Mouse (Mus musculus) frontal cortex, postnatal 25 days (tissue): ENCODE measurements at regions not wholly inside any gene's neighbourhood (a gene's known extent, or its start where the extent isn't known, plus 50 kb on each side); places are given as distances from the start of the nearest gene placed in this dataset.
"Not testable (repeated sequence)": the region's sequence is repeated elsewhere in the genome, so short reads cannot be mapped to it uniquely, and the experiment has no call there.

Source experiments
- DNase-seq, 2 experiments: peaks; one replicate each; pipeline ENCODE4 v3.0.0; 2022; ENCODE audit warnings: low spot score in 2 of 2

DNA sequence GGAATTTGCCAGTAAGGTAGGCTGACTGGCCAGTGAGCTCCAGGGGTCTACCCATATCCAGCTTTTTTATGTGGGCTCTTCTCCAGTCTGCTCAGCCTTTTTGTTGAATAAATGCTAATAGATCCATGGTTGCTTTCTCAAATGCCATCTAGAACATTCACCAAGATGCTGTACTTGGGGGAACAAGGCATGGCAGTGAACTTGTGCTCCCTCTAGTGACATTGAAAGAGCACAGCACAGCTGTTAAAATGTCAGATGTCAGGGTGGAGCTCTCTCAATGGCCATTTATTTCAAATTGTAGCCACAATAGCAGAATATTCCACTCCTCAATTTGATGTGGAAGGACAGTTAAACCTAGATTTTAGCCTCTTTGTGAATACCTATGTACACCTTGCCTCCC is 86.3 kb downstream of the Kcnk1 start:
- no peak for DNase-seq

DNA sequence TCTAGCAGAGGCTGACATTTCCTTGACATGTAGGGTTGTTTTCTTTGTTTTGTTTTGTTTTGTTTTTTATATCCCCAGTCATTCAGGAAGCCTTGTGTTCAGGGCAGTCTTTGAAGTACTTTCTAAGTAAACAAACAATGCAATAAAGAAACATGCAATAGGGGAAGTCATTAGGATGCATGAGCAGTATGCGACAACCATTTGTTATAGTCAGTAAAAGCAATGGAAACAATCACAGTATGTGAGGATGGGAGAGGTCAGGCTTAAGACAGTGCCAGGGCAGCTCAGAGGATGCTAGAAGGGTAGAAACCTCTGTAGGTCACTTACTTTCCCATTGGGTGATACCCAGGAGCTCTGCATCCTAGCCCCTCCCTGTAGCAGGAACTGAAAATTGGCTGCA is 87.9 kb downstream of the Kcnk1 start:
- no peak for DNase-seq

DNA sequence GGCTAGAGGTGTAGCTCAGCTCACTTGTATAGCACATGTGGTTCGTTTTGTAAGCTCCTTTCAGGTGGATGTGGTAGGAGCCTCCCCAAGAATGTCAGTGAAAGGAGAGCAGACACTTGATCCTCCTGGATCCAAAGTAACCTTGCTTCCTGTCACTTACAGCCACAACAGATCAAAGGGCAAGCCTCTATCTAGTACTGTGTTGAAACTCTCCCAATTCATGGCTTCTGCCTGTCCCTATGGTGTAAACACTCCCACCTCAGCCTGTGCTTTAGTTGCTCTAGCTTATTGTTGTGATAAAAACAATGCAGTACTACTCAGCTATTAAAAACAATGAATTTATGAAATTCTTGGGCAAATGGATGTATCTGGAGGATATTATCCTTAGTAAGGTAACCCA is 95.8 kb downstream of the Kcnk1 start:
- no peak for DNase-seq

DNA sequence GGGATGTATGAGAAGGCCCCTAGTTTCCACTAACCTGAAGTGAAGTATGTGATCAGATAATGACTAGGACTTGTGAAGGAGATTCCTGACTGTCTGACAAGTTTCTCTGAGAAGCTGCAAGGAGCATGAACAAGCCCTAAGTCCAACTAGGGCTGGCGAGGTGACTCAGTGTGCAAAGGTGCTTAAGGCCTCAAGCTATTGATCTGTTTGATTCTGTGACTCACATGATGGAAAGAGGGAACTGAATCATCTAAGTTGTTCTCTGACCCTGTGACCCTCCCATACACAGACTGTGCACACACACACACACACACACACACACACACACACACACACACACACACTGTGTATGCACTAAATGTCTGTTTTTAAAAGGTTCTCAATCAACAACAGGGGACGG is 99.0 kb downstream of the Kcnk1 start:
- no peak for DNase-seq

DNA sequence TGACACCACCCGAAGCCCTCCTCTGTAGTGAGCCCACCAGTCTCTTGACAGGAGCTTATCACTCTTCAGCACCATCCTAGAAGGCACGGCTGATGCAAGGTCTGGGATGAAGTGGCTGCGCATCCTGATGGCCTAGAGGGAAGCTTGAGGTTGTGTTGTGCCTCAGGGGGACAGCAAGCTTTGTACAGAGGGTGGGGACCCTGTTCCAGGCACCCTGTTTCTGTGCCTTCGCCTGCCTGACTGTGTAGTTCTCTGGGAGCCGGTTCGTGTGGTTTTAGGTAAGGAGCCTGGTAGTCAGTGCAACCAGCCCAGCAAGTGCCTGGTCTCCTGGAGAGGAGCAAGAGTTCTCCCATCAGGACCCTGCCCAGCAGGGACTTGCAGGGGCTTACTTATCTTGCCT is 101.1 kb downstream of the Kcnk1 start:
- DNase-seq, result no peak

DNA sequence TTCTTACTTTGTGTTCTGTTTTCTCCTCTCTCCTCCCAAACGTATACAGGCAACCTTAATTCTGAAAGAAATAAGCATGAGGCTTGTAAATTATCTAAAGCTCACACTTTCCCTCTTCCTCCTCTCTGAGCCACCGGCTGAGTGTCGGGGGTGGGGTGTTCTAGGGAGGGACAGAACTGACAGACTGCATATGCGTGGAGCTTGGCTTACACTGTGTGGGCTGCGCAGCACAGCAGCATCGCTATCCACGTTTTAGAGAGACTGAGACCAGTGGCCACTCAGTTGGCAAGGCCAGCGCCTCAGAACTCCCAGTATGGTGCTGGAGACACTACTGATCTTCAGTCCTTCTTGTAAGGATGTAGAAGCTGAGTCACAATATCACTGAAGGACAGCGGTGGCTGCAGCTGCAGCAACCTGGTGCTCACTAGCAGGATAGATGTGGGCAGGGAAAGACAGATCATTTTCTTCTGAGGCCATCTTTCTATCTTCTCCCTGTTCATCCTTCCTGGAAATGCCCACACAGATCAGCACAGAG is 101.7 kb downstream of the Kcnk1 start:
- no peak for DNase-seq

DNA sequence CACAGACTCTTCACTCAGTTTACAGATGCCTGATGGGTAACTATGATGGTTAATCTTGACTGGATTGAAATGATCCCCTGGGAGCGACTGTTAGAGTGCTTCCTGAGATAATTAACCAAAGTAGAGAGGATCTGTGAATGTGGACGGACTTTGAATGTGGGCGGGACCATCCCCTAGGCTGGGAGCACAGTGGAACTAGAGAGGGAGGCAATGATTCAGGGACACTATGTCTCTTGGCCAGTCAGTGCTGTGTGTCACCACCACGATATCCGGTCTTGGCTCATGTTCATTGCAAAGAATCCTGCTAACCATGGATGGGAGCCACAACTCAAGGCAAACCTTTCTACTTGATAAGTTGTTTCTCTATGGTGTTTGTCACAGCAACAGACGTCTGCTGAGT is 103.9 kb downstream of the Kcnk1 start:
- DNase-seq, result no peak

DNA sequence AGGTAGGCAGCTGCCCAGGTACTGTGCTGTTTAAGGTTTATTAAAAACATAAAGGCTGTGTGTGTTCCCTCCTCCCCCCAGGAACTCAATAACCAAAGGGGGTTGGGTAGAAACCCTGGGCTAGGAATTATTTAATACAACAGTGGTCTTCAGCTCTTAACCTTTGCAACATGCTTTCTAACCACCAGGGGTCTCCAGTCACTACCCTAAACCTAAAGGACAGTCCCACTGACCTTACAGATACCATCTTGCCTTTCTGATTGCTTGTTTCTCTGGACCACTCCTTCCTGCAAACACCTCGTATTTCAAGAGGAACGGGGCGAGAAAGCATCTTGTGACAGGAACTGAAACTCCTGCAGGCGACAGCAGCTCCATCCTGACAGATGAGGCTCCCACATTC is 104.9 kb downstream of the Kcnk1 start:
- DNase-seq, result no peak

DNA sequence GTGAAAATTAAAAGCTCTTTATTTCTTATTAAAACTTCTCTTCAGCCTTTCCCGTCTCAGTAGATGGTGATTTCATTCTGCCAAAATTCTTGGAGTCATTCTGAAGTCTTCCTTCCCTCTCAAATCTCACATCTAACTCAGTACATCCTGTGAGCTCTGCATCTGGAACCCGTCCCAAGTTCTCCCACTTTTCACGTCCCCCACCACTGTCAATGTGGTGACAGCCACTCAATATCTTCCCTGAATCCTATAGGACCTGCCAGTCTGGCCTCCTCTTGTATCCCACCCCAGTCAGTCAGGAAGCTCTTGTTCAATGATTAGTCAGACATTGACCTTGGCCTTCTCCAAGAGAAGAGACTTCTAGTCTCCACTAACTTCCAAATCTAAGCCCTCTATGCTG is 110.1 kb downstream of the Kcnk1 start:
- DNase-seq, result no peak

DNA sequence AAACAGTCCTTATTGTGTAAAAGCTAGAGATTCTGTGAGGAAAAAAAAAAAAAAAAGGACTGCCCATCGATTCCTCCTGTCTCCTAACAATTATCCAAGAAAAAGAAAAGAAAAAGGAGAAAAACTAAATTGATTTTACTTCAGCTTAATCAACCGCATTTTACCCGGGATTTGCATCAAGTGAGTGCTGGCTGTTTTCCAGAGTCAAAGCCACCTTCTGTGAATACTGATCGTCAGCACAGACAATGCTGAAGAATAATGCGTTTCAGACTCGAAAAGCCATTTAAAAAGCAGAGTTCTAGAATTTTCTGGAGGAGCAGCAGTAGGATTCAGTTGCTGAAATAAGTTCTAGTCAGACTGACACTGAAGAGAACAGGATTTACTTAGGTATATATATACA is 131.1 kb downstream of the Kcnk1 start:
- no peak for DNase-seq

DNA sequence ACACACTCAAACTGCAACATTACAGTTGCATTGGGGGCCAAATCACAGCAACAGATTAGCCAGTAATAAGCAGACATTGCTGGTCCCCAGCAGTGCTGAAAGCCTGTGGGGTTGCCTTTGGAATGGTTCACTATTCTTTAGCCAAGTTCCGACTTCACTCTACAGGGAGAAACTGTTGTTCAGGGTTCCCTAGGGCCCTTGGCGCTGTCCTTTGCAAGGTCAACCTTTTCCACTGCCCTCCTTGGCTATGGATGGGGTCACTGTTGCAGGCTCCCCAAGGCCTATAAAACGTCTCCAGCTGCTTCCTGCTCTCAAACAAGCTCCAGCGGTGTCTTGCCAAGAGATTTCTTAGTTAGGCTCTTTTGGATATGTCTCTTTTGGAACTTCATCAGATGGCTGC is 137.1 kb downstream of the Kcnk1 start:
- DNase-seq, result no peak

DNA sequence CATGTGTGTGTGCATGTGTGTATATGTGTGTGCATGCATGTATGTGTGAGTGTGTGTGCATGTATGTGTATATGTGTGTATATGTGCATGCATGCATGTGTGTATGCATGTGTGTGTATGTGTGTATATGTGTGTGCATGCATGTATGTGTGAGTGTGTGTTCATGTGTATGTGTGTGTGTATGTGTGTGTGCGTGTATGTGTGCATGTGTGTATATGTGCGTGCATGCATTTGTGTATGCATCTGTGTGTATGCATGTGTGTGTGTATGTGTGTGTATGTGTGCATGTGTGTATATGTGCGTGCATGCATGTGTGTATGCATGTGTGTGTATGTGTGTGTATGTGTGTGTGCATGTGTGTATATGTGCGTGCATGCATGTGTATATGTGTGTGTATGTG is 137.9 kb downstream of the Kcnk1 start:
- not testable (repeated sequence) for DNase-seq

DNA sequence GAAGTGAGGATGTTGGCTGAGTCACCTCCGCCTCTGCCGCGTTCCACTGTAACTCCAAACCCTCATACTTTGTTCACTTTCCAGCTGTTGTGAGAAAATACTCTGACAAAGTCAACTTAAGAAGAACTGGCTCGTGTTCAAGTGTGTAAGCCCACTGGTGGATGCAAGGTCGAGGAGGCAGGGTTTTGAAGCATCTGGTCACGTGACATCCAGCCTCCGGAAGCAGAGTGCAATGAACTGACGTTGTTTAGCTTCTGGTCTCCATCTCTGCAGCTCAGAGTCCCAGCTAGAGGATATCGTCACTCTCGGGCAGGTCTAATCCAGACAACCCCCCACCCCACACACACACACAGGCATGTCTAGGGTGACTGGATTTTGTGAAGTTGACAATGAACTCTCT is 140.1 kb downstream of the Kcnk1 start:
- no peak for DNase-seq

DNA sequence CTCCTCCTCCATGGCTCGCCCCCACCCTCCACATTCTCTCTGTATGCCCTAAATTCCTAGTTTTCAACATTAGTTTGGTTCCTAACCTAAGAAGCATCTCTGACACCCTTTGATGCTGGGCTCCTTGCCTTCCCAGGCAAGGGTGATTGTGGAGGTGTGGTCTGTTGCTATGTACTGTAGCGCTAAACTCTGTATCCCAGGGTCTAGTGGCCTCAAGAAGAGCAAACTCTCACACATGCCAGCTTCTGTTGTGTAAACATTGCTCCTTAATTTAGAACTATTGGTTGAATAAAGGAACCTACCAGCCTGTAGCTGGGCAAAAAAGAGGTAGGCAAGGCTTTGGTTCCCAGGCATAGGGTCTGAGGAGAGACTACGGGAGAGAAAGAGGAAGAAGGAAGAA is 140.6 kb downstream of the Kcnk1 start:
- DNase-seq, result no peak

DNA sequence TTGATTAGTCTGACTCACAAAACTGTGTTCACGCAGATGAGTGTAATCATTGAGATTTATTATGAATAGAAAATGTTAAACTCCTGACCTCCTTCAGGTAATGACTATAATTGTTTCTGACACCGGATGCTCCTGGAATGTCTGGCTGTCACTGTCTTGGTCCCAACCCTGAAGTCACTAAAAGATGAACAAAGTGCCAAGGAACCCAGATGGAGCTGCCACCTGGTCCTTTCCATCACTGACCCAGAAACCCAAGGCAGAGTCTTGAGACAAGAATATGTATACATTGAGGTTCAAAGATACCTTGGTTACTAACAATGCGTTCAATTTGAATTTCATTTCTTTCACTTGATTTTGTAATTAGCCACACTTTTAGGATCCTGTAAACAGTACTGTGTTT is 142.0 kb downstream of the Kcnk1 start:
- no peak for DNase-seq

DNA sequence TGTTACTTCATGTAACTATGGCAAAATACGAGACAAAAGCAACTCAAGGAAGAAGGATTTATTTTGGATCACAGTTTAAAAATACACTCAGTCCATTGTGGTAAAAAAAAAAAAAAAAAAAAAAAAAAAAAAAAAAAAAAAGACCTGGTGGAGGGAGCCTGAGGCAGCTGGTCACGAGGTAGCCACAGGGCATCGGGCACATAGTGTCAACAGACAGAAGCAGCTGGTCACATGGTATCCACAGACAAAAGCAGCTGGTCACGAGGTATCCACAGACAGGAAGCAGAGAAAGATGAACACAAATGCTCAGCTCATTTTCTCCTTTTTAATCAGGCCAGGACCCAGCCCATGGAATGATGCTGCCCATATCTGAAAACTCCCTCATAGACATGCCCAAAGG is 142.5 kb downstream of the Kcnk1 start:
- no peak for DNase-seq

DNA sequence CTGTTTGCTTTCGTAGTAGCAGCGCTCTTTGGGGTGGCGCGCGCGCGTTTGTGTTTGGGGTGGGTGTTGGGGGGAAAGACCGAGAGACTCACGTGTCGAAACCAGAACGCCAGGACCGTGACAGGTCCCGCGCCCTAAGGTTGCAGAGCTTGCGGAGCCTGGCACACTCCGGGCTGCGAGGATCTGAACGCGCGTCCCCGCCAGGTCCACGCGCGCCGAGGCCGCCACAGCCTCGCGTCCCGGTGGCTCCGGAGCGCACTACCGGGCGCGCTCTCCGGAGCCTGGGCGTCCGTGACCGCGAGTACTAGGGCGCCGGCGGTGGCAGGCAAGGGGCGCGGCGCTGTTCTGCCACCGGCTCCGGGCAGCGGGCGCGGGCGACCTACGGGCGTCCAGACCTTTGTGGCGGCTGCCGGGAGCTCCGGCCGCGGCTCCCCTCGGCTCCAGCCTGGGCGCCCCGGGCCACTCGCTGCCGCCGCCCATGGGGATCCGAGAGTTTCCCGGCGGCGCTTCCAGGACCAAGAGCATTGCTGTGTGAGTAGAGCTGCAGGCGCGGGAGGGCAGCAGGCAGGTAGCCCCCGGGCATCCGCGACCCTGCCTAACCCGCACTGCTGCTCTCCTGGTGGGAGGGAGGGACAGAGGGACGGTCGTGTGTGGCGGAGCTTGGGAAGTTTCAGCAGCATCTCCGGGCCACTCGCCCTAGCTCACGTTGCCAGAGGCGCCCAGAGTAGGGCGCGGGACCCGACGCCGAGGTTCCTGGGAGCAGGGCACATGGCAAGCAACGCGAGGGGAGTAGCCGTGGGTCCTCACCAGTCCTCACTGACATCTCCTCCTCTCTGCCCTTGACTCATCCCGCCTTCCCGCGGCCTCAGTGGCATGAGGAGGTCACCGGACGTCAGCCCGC is 143.9 kb downstream of the Kcnk1 start:
- no peak for DNase-seq

DNA sequence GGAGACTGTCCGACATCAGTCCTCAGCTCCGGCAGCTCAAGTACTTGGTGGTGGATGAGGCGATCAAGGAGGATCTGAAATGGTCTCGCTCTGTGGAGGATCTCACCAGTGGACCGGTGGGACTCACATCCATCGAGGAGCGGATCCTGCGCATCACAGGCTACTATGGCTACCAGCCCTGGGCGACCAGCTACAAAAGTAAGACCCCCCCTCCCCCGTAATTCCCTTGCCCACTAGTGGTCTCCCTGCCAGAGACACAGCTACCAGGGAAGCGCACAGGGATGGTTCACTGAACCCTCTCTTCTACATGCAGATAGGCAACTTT is 144.5 kb downstream of the Kcnk1 start:
- DNase-seq, result no peak

DNA sequence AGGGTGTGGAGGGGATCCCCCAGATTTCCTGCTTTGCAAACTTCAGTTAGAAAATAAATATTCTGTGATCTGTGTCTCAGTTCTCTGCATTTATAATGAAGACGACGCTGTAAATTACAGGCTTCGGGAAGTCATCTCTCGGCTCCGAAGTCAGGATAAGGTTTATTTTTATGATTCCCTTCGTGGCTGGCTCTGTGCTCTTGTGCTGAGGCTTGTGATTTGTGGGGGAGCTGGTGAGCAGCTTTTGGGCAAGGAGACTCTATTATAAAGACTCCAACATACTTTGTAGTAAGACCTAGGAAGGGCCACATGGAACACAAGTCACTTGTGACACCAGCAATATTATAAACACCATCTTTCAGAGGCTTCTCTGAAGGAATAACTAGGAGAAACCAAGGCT is 146.0 kb downstream of the Kcnk1 start:
- DNase-seq, result no peak

DNA sequence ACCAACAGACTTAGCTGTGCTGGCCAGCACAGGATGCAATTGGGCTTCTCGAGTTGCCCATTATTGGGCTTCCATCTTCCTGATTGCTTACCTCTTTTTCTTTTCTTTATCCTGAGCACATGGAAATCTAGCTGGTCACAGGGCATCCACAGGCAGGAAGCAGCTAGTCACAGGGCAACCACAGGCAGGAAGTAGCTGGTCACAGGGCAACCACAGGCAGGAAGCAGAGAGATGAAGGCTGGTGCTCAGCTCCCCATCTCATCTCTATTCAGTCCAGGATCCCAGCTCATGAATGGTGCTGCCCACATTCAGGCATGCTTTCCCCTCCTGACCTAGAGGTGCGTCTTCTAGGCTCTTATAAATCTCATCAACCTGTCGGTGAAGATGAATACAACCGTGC is 146.8 kb upstream of the Slc35f3 start:
- no peak for DNase-seq

DNA sequence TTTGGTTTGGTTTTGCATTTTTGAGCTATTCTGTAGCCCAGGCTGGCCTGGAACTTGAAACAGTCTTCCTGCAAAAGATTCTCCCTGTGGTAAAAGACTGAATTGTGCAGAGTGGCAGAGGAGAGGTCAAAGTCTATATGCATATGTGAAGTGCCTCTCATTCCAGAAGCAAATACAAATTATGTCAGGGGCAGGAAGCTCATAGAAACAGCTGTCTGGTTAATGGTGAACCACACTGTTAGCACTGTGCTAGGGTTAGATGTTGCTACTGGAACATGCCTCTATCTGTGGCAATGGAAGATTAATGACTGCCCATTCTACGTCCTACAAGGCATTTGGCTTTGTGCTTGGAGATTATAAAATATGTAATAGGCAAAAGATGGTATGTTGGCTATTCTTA is 144.4 kb upstream of the Slc35f3 start:
- DNase-seq, result no peak

DNA sequence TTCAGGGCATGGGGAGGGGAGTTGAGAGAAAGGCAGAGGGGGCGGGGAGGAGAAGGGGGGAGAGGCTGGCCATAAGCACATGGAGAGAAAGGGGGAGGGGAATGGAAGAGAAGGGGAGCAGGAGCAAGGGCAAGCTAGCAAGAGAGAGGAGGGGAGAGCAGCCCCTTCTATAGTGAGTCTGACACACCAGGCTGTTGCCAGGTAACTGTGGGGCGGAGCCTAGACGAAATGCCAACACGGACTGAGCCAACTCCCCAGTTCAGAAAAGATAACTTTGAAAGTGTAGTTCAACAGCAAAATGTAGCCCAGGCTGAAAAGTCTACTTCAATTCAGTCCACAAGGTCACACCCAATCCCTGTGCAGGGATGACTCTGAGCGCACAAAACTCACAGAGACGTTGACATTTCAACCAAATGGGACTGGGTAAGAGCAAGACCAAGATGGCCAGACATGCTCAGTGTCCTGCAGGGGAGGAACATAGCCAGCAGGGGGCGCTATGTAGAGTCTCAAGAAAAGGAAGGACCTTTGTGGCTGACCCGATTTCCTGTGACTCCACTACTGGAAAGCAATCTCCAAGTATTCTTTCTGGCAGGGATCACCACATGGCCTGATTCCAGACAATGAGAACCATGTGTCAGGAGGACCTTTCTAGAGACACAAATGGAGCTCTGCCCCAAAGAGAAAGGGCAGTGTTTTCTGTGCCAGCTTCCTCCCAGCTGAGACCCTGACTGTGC is 140.7 kb upstream of the Slc35f3 start:
- no peak for DNase-seq

DNA sequence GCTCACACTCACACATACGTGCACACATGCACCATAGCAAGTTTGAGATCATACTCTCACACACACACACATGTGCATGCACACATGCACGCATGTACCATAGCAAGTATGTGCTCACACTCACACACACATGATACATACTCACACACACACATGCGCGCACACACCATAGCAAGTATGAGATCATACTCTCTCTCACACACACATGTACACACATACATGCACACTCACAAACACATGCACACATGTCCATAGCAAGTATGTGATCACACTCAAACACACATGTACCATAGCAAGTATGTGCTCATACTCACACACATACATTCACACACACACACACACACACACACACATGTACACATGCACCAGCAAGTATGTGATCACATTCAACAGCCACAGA is 138.9 kb upstream of the Slc35f3 start:
- DNase-seq, result no peak
